Mouse (Mus musculus): Measurements from ENCODE around the gene Ttc28. TPM values are rescaled to one million over a fixed set of nuclear protein-coding genes. Genes with fewer than 3 reads are reported as not detected.
"Not testable (repeated sequence)": the region's sequence is repeated elsewhere in the genome, so short reads cannot be mapped to it uniquely, and the experiment has no call there.

Gene Ttc28
- polyA plus RNA-seq, 1 experiment from 2014 or later = 0.85 TPM

DNA sequence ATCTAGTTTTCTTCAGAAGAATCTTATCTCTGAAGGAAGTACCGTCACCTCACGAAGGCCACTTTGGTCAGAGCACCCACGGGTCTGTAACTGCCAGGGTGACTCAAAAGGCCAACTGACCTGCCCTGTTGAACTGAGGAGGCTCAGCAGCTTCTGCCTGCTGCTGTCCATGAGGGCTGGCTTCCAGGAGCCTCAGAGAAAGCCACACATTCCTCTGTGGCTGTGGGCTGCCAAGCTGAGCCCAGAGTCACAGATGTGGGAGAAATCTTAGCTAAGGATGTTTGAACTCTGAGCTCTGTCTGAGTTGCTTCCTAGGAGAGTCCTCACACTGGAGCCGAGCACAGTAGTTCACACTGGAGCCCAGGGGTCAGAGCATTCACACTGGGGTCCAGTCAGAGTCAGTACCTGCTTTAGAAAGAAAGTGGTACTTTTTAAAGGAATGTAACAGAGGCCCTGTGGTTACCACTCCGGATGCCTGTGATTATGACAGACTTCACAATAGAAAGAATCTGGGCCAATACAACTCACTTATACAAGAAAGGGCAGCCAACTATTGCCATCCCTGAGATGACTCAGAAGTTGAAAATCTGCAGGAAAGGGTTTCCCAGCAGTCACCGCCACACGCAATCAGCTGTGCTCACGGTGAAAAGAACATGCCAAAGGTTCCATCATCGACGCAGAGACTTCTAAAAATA lies 368.1 kb downstream of the Ttc28 start:
- H3K27ac ChIP-seq (ENCODE audit: low read length) = no peak overlapping the region
- no peak overlapping the region for H3K4me2 ChIP-seq (ENCODE audit: low read depth, low read length)
- ATAC-seq (ENCODE audit: low read depth) = no peak
- H3K9me3 ChIP-seq (replicated peaks; ENCODE audit: control insufficient read depth, low read length) = no peaks in the 10 kb centered on the region
- no peak overlapping the region for H3K4me3 ChIP-seq (ENCODE audit: low read depth, low read length)
- no peaks in the 10 kb centered on the region for H3K36me3 ChIP-seq (ENCODE audit: control insufficient read depth, insufficient read depth)
- no peak overlapping the region for H3K9ac ChIP-seq (ENCODE audit: low read depth, low read length)
- H3K4me1 ChIP-seq (ENCODE audit: control insufficient read depth, low read depth, low read length) = no peaks in the 10 kb centered on the region
- 49% methylated on average over 10 of the region's 10 CpGs for WGBS (ENCODE audit: insufficient replicate concordance)
- H3K27me3 ChIP-seq (ENCODE audit: control insufficient read depth, insufficient read depth, low read depth, low read length) = no peaks in the 10 kb centered on the region

DNA sequence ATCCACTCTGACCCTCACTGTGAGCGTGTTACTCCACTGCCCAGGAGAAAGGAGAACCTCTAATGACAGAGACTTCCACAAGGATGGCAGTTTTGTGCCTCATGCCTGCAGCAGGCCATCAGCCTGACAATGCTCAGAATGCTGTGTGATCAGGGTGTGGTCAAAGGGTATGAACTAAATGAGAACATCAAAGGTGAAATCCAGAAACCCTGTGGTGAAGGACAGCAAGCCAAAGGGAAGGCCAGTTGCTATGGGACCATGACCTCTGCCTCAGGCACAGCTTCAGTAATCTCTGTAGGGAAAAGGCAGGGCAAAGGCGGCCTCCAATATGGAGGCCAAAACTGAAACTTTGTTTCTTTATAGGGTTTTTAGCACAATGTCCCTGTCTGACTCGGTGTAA lies 372.5 kb downstream of the Ttc28 start:
- Histone ChIP-seq H3K36me3 (ENCODE audit: control insufficient read depth, insufficient read depth) (no peaks in the 10 kb centered on the region), H3K4me1 (ENCODE audit: control insufficient read depth, low read depth, low read length) (no peaks in the 10 kb centered on the region), H3K4me2 (ENCODE audit: low read depth, low read length) (no peak overlapping the region), H3K9me3 (replicated peaks; ENCODE audit: control insufficient read depth, low read length) (no peaks in the 10 kb centered on the region), H3K27me3 (ENCODE audit: control insufficient read depth, insufficient read depth, low read depth, low read length) (no peaks in the 10 kb centered on the region), H3K4me3 (ENCODE audit: low read depth, low read length) (no peak overlapping the region), H3K9ac (ENCODE audit: low read depth, low read length) (no peak overlapping the region), H3K27ac (ENCODE audit: low read length) (no peak overlapping the region)
- 68% methylated on average over 3 of the region's 3 CpGs for WGBS (ENCODE audit: insufficient replicate concordance)
- no peak for ATAC-seq (ENCODE audit: low read depth)

DNA sequence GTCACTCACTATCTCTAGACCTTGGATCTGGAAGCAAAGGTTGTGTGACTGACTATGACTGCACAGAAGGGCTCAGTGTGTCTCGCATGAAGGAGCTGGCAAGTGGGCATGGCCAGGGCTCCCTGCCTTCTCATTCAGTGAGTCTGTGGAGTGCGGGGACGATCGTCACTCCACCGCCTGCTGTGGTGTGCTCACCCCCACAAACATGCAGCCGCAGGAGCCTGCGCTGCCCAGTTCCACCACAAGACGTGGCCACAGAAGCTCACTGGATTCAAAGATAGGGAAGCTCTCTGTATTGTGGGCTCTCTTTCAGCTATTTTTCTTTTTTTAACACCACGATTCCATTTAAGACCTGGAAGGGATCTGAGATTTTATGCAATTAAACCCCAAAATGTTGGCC lies 374.8 kb downstream of the Ttc28 start:
- Histone ChIP-seq H3K9ac (ENCODE audit: low read depth, low read length) (no peak overlapping the region), H3K4me1 (ENCODE audit: control insufficient read depth, low read depth, low read length) (no peaks in the 10 kb centered on the region), H3K27ac (ENCODE audit: low read length) (no peak overlapping the region), H3K36me3 (ENCODE audit: control insufficient read depth, insufficient read depth) (no peaks in the 10 kb centered on the region), H3K4me3 (ENCODE audit: low read depth, low read length) (no peak overlapping the region), H3K4me2 (ENCODE audit: low read depth, low read length) (no peak overlapping the region), H3K27me3 (ENCODE audit: control insufficient read depth, insufficient read depth, low read depth, low read length) (no peaks in the 10 kb centered on the region), H3K9me3 (replicated peaks; ENCODE audit: control insufficient read depth, low read length) (no peaks in the 10 kb centered on the region)
- 19% methylated on average over 9 of the region's 9 CpGs for WGBS (ENCODE audit: insufficient replicate concordance)
- ATAC-seq (ENCODE audit: low read depth) = 0 out of 2 replicates have a peak, but pooled peaks have one; percentile 27

GRCm38 (mm10) chr5:111254781-111255180 lies 375.2 kb downstream of the Ttc28 start:
- no peaks in the 10 kb centered on the region for H3K27me3 ChIP-seq (ENCODE audit: control insufficient read depth, insufficient read depth, low read depth, low read length)
- no peaks in the 10 kb centered on the region for H3K9me3 ChIP-seq (replicated peaks; ENCODE audit: control insufficient read depth, low read length)
- no peaks in the 10 kb centered on the region for H3K4me1 ChIP-seq (ENCODE audit: control insufficient read depth, low read depth, low read length)
- H3K36me3 ChIP-seq (ENCODE audit: control insufficient read depth, insufficient read depth) = no peaks in the 10 kb centered on the region
- H3K27ac ChIP-seq (ENCODE audit: low read length) = no peak overlapping the region
- no peak for ATAC-seq (ENCODE audit: low read depth)
- H3K4me2 ChIP-seq (ENCODE audit: low read depth, low read length) = no peak overlapping the region
- H3K4me3 ChIP-seq (ENCODE audit: low read depth, low read length) = no peak overlapping the region
- 72% methylated on average over 11 of the region's 11 CpGs for WGBS (ENCODE audit: insufficient replicate concordance)
- H3K9ac ChIP-seq (ENCODE audit: low read depth, low read length) = no peak overlapping the region

DNA sequence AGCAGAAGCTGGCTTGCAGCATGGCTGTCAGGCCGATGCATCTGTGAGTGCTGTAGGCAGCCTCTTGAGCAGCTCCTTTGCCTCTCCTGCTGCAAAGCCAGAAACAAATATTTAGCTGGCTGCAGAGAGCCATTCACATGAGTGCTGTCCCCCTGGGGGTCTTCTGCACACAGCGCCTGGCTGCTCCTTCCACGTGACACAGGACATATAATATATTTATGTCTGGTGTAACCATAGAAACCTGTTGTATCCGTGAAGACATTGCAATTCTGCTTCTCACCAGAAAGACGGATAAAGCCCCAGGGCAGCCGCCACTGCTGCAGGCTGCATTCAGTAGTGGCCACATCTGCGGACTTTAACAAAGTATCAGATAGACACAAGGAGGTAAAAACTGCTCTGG lies 376.6 kb downstream of the Ttc28 start:
- Histone ChIP-seq H3K27ac (ENCODE audit: low read length) (no peak overlapping the region), H3K27me3 (ENCODE audit: control insufficient read depth, insufficient read depth, low read depth, low read length) (no peaks in the 10 kb centered on the region), H3K9me3 (replicated peaks; ENCODE audit: control insufficient read depth, low read length) (no peaks in the 10 kb centered on the region), H3K9ac (ENCODE audit: low read depth, low read length) (no peak overlapping the region), H3K36me3 (ENCODE audit: control insufficient read depth, insufficient read depth) (no peaks in the 10 kb centered on the region), H3K4me1 (ENCODE audit: control insufficient read depth, low read depth, low read length) (no peaks in the 10 kb centered on the region), H3K4me3 (ENCODE audit: low read depth, low read length) (no peak overlapping the region), H3K4me2 (ENCODE audit: low read depth, low read length) (no peak overlapping the region)
- ATAC-seq (ENCODE audit: low read depth) = no peak
- WGBS (ENCODE audit: insufficient replicate concordance) = 63% methylated on average over 7 of the region's 7 CpGs

DNA sequence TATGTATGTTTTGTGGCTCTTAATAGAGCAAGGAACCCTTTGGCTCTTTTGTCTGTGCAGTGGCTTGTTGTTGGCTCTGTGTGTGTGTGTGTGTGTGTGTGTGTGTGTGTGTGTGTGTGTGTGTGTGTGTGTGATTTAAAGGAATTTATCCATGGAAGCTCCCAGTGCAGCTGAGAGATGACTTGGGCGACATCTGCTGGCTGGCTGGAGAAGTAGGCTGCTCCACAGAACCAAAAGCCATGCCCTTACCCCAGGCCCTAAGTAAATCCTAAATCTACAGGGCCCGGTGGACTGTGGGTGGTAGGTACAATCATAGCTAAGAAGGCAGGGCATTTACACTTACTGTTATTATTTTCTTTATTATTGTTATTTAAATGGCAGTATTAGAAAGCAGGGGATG lies 377.5 kb downstream of the Ttc28 start:
- no peaks in the 10 kb centered on the region for H3K36me3 ChIP-seq (ENCODE audit: control insufficient read depth, insufficient read depth)
- no peak overlapping the region for H3K4me3 ChIP-seq (ENCODE audit: low read depth, low read length)
- H3K27ac ChIP-seq (ENCODE audit: low read length) = no peak overlapping the region
- no peak overlapping the region for H3K9ac ChIP-seq (ENCODE audit: low read depth, low read length)
- WGBS (ENCODE audit: insufficient replicate concordance) = 9% methylated on average over 2 of the region's 2 CpGs
- no peaks in the 10 kb centered on the region for H3K9me3 ChIP-seq (replicated peaks; ENCODE audit: control insufficient read depth, low read length)
- ATAC-seq (ENCODE audit: low read depth) = no peak
- no peaks in the 10 kb centered on the region for H3K27me3 ChIP-seq (ENCODE audit: control insufficient read depth, insufficient read depth, low read depth, low read length)
- H3K4me1 ChIP-seq (ENCODE audit: control insufficient read depth, low read depth, low read length) = peaks cover 4% of the 10 kb centered on the region
- no peak overlapping the region for H3K4me2 ChIP-seq (ENCODE audit: low read depth, low read length)

- H3K4me1 ChIP-seq (ENCODE audit: control insufficient read depth, low read depth, low read length); H3K27ac ChIP-seq (ENCODE audit: low read length); ATAC-seq (ENCODE audit: low read depth); H3K9me3 ChIP-seq (replicated peaks; ENCODE audit: control insufficient read depth, low read length); H3K4me3 ChIP-seq (ENCODE audit: low read depth, low read length); H3K27me3 ChIP-seq (ENCODE audit: control insufficient read depth, insufficient read depth, low read depth, low read length); H3K9ac ChIP-seq (ENCODE audit: low read depth, low read length); H3K36me3 ChIP-seq (ENCODE audit: control insufficient read depth, insufficient read depth); H3K4me2 ChIP-seq (ENCODE audit: low read depth, low read length): not testable (repeated sequence)
- 47% methylated on average over 1 of the region's 1 CpGs for WGBS (ENCODE audit: insufficient replicate concordance)
Measured at GRCm38 (mm10) chr5:111261162-111261561, 381.6 kb downstream of the Ttc28 start.

DNA sequence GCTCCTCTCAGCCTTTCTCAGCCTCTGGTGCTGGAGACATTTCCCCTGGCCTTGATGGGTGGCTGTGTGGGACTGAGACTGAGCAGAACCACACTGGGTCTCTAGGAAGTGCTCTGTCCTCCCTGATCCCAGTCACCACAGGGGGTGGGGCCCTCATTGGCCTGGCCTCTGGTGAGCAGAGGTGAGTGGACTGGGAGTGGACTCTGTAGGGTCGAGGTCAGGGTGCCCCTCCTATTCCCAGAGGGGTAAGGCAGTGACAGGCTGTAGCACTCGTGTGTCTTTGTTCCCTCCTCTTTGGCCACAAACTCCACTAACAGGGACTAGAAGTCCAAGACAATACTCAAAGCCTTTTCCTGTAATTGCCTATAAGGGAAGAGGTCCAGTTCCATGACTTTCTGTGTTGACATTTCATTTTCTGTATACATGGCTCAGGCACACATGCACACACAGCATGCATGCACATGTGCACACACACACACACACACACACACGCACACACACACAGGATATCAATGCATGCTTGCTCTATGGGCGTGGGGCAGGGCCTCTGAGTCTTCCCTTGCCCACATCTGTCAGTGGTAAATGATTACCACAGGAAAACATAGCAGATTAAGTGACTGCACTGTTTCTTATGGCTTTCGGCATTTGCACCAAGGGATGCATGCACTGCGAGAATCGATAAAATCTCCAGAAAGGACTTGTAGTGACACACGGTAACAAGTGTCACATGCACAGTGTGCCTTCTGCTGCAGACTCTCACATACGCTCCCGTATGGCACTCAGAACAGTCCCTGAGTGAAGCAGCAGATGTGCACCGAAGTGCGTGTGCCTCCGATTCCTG lies 382.4 kb downstream of the Ttc28 start:
- 48% methylated on average over 13 of the region's 13 CpGs for WGBS (ENCODE audit: insufficient replicate concordance)
- peak; percentile 54; the same call in 1 of the 2 replicates for ATAC-seq (ENCODE audit: low read depth)
- Histone ChIP-seq H3K4me1 (ENCODE audit: control insufficient read depth, low read depth, low read length) (peaks cover 10% of the 10 kb centered on the region), H3K9ac (ENCODE audit: low read depth, low read length) (no peak overlapping the region), H3K27me3 (ENCODE audit: control insufficient read depth, insufficient read depth, low read depth, low read length) (no peaks in the 10 kb centered on the region), H3K27ac (ENCODE audit: low read length) (no peak overlapping the region), H3K4me2 (ENCODE audit: low read depth, low read length) (no peak overlapping the region), H3K9me3 (replicated peaks; ENCODE audit: control insufficient read depth, low read length) (no peaks in the 10 kb centered on the region), H3K36me3 (ENCODE audit: control insufficient read depth, insufficient read depth) (no peaks in the 10 kb centered on the region), H3K4me3 (ENCODE audit: low read depth, low read length) (no peak overlapping the region)

- Histone ChIP-seq H3K27ac (ENCODE audit: low read length) (no peak overlapping the region), H3K4me3 (ENCODE audit: low read depth, low read length) (no peak overlapping the region), H3K4me1 (ENCODE audit: control insufficient read depth, low read depth, low read length) (peaks cover 10% of the 10 kb centered on the region), H3K4me2 (ENCODE audit: low read depth, low read length) (no peak overlapping the region), H3K36me3 (ENCODE audit: control insufficient read depth, insufficient read depth) (no peaks in the 10 kb centered on the region), H3K9ac (ENCODE audit: low read depth, low read length) (no peak overlapping the region), H3K9me3 (replicated peaks; ENCODE audit: control insufficient read depth, low read length) (no peaks in the 10 kb centered on the region), H3K27me3 (ENCODE audit: control insufficient read depth, insufficient read depth, low read depth, low read length) (no peaks in the 10 kb centered on the region)
- ATAC-seq (ENCODE audit: low read depth) = no peak
- WGBS (ENCODE audit: insufficient replicate concordance) = 30% methylated on average over 11 of the region's 11 CpGs
Measured at GRCm38 (mm10) chr5:111262574-111263239, 383.1 kb downstream of the Ttc28 start.

Measured in liver, embryonic 16.5 days (tissue).